Mouse (Mus musculus): ENCODE results near the gene Nrd1.

The Nrd1 gene

DNA sequence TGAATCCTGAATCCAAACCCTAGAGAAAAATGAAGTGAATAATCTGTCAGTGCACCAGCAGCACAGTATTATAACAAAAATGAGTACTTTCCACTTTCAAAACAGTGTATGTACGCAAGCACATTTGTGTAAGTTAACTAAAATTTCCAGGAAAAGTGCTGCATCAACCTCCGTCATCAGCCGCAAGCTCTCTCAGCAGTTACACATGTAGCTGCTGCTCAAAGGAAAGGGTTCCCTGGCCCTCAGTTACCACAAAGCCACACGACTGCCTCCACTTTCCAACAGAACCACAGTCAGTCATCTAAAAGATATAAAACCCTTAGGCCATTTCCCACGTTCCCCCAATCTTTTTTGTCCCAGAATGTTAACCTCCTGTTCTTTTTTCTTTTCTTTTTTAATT lies 102.1 kb downstream of the Nrd1 start:
- DNase-seq = no peak

DNA sequence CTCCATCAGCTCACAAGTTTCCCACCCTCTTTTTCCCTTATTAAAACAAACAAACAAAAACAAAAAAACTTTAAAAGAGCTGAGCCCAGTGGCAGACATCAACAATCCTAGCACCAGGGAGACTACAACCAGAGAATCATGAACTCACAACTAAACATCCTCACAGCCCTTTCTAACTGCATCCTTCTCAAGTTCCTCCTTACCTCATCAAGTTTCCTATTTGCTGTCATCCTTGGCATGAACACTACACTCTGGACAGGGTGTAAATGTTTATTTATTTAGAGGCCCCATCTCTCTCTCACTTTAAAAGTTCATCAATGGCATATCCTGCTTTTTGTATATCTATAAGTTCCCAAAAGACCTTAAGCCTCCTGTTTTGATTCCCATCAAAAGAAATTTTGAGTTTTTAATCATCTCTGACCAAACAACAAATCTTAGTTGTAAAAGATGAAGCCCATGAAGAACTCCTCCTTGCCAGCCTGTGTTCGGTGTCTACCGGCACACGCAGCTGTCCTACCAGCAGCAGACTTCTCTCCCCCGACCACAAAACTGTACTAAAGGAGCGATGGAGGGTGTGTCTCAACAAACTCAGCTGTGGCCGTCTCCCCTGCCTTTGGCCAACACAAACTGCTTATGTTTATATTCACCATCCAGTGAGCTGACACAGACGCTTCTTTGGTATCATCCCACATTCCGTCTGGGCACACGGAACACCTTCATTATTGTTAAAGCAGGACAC lies 102.9 kb downstream of the Nrd1 start:
- DNase-seq = peak; percentile 21 to 30

GRCm38 (mm10) chr4:109105254-109105653 lies 104.8 kb downstream of the Nrd1 start:
- no peak for DNase-seq

GRCm38 (mm10) chr4:109106034-109106433 lies 105.6 kb downstream of the Nrd1 start:
- no peak for DNase-seq

DNA sequence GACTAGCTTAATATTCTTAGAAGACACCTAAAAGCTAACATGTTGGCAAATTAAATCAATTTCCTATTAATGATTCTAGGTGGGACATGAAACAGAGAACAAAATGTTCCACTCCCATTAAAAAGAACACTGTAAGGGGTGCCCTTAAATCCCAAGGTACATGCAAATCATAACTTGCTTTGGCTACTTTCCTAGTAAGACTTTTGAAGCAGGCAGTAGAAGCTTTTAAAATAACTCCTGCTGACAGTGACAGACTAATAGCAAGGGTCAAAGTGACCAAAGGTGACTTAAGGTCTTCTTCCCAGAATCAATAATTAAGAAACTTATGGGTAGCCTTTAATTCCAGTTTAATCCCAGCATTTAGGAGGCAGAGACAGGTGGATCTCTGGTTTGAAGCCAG lies 106.1 kb downstream of the Nrd1 start:
- DNase-seq = no peak

- DNase-seq = no peak
These were observed 108.6 kb downstream of the Nrd1 start for GRCm38 (mm10) chr4:109109012-109109411.

DNA sequence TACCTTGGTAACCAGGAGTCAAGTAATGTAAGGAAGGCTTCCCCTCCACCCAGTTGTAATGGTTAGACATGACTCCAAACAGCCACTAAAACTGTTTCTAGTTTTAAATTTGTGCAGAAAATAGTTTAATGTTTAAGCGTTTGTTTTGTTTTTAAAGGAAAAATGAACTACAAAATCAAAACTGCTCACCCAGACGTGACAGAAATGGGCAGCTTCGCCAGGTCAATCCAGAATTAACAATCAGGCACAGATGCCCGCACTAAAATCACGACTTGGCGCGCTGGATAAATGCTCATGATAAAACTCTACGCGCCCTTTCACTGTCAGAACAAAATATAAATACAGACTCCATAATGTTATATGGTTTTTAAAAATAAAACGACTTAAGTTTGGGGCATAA lies 109.2 kb downstream of the Nrd1 start:
- DNase-seq = no peak

DNA sequence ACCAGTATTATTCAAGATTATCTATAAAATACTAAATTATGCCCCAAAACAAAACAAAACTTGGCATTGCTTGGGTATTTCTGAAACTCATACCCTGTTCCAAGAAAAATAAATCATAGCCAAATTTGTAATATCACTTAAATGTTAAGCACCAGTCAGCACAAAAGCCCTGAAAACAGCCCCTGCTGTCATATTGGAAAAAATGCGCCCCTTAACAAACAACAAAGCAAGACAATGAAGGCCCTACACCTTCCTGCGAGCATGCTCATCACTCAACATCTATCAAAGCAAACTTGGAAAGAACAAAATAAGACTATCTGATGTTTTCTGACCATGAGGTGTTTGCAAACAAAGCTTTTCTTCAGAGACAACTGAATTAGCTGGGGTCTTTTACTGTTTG lies 110.5 kb downstream of the Nrd1 start:
- no peak for DNase-seq

All from lung, postnatal 4 days (tissue).